Mouse (Mus musculus): ENCODE measurements at regions not wholly inside any gene's neighbourhood (a gene's known extent, or its start where the extent isn't known, plus 50 kb on each side); places are given as distances from the start of the nearest gene placed in this dataset.

- DNase-seq (ENCODE audit: low spot score), result no peak
Observed at GRCm38 (mm10) chr8:109151711-109152110, 342.1 kb upstream of the Pmfbp1 start.

GRCm38 (mm10) chr8:109155489-109155888, 338.3 kb upstream of the Pmfbp1 start:
- DNase-seq (ENCODE audit: low spot score), result no peak

GRCm38 (mm10) chr8:109156016-109156415, 337.8 kb upstream of the Pmfbp1 start:
- no peak for DNase-seq (ENCODE audit: low spot score)

GRCm38 (mm10) chr8:109172701-109173100, 321.1 kb upstream of the Pmfbp1 start:
- no peak for DNase-seq (ENCODE audit: low spot score)

- DNase-seq (ENCODE audit: low spot score), result no peak
Observed at GRCm38 (mm10) chr8:109185558-109186198, 308.1 kb upstream of the Pmfbp1 start.

GRCm38 (mm10) chr8:109187617-109188016, 306.2 kb upstream of the Pmfbp1 start:
- no peak for DNase-seq (ENCODE audit: low spot score)

GRCm38 (mm10) chr8:109214247-109214646, 279.6 kb upstream of the Pmfbp1 start:
- no peak for DNase-seq (ENCODE audit: low spot score)

- no peak for DNase-seq (ENCODE audit: low spot score)
Observed at GRCm38 (mm10) chr8:109216318-109216717, 277.5 kb upstream of the Pmfbp1 start.

- peak; percentile 13 for DNase-seq (ENCODE audit: low spot score)
Observed at GRCm38 (mm10) chr8:109217326-109217725, 276.5 kb upstream of the Pmfbp1 start.

- no peak for DNase-seq (ENCODE audit: low spot score)
Observed at GRCm38 (mm10) chr8:109232281-109233234, 261.3 kb upstream of the Pmfbp1 start.

GRCm38 (mm10) chr8:109245526-109245925, 248.3 kb upstream of the Pmfbp1 start:
- DNase-seq (ENCODE audit: low spot score), result no peak

GRCm38 (mm10) chr8:109247875-109248274, 246.0 kb upstream of the Pmfbp1 start:
- no peak for DNase-seq (ENCODE audit: low spot score)

- DNase-seq (ENCODE audit: low spot score), result no peak
Observed at GRCm38 (mm10) chr8:109248356-109248755, 245.5 kb upstream of the Pmfbp1 start.

- DNase-seq (ENCODE audit: low spot score), result no peak
Observed at GRCm38 (mm10) chr8:109249256-109249655, 244.6 kb upstream of the Pmfbp1 start.

GRCm38 (mm10) chr8:109249691-109250090, 244.1 kb upstream of the Pmfbp1 start:
- no peak for DNase-seq (ENCODE audit: low spot score)

GRCm38 (mm10) chr8:109250551-109250950, 243.3 kb upstream of the Pmfbp1 start:
- DNase-seq (ENCODE audit: low spot score), result no peak

- DNase-seq (ENCODE audit: low spot score), result peak; percentile 11
Observed at GRCm38 (mm10) chr8:109251360-109251798, 242.4 kb upstream of the Pmfbp1 start.

GRCm38 (mm10) chr8:109252404-109252803, 241.4 kb upstream of the Pmfbp1 start:
- DNase-seq (ENCODE audit: low spot score), result no peak

- DNase-seq (ENCODE audit: low spot score), result no peak
Observed at GRCm38 (mm10) chr8:109279129-109279528, 214.7 kb upstream of the Pmfbp1 start.

GRCm38 (mm10) chr8:109280540-109280939, 213.3 kb upstream of the Pmfbp1 start:
- DNase-seq (ENCODE audit: low spot score), result no peak

- DNase-seq (ENCODE audit: low spot score), result no peak
Observed at GRCm38 (mm10) chr8:109281598-109281997, 212.2 kb upstream of the Pmfbp1 start.

GRCm38 (mm10) chr8:109310670-109311386, 183.0 kb upstream of the Pmfbp1 start:
- no peak for DNase-seq (ENCODE audit: low spot score)
